Mouse (Mus musculus) spleen, postnatal 10 days (tissue): ENCODE measurements around the gene Tmem120b.
"Not testable (repeated sequence)": the region's sequence is repeated elsewhere in the genome, so short reads cannot be mapped to it uniquely, and the experiment has no call there.

ENCODE experiments used
- DNase-seq, 2 experiments: peaks; one replicate each; pipeline ENCODE4 v3.0.0; 2021 to 2022; ENCODE audit warnings: low spot score in 2 of 2

The Tmem120b gene

DNA sequence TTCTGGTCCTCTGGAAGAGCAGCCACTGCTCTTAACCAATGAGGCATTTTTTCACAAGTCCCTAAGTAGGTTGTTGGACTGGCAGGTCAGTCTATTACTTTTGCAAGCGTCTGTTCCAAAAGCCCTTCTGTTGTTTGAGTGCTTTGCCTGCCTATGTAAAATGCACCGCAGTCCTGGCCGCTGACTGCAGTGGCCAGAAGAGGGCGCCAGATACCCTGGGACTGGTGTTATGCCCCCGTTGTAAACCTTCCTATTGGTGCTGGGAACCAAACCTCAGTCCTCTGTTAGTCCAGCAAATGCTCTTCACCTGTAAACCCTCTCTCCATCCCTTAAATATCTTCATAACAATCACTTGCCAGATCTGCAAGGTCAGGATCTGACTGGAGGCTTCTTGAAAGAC lies 16.5 kb upstream of the Tmem120b start:
- DNase-seq = no peak

DNA sequence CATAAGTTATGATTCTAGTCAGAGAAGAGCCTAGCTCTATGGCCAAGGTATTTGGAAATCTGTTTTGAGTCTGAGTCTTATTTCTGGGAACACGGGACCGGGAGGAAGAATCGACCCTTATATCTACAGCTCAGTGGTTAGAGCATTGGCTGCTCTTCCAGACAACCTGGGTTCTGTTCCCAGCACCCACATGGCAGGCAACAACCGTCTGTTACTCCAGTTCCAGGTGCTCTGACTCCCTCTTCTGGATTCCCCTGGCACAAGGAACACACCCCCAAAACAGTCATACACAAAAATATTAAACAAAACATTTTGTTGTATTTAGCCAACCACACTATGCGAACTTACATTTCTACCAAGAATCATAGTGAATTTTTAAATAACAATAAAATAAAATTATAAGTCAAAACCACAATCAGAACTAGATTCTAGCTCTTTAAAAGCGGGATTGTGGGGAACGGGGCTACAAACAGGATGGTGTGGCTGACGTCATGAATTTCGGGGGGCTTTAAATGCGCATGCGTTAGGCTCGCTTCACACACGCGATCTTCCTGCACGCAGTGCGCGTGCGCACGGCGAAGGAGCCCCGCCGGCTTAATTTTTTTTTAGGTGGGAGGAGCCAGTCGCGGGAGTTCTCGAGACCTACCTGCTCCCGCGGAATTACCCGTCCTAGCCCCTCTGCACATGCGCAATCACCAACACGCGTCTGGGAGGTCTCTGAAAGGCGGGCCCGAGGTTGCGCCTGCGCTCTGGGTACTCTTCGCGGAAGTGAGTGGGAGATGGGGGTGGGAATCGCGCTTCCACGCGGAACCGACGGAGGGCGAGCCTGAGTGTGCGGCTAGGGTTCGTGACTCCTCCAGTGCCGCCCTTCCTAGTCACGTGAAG lies 10.6 kb upstream of the Tmem120b start:
- DNase-seq = peak; percentile 90 to 98

DNA sequence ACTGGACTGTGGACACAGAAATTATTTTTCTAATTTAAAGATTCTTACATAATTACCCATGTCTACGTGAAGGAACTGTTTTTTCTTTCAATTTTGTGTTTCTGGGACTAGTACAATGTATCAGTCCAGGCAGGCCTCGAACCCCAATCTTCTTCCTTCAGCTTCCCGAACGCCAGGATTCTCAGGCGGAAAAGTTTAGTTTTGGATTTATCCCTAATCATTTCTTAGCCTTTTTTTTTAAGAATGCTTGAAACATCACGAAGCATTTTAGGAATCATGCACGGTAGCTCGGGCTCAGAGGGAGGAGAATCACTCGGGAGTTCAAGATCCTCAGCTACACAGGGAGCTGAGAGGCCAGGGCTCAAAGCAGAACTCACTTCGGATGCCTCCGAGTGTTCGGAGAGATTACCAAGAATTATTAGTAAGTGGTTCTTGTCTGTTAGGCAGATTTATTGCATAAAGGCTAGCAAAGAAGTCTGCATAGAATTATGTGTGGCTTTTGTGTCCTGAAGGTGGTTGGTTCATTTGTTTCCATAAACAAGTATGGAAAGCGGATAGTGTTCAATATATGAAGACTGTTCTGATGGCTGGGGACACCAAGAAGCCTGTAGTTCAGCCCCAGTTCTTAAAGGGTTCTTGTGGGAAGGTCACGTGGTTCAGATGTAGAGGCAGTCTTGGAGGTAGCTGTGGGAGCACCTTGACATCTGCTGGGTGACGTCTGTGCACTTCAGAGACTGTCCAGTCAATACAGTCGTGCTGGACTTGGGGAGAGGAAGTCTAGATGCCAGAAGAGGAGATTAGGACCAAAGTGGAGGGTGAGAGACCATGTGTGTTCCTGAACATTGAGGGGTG lies 9.7 kb upstream of the Tmem120b start:
- peak in 1 of 2 experiments; percentile 39 for DNase-seq

DNA sequence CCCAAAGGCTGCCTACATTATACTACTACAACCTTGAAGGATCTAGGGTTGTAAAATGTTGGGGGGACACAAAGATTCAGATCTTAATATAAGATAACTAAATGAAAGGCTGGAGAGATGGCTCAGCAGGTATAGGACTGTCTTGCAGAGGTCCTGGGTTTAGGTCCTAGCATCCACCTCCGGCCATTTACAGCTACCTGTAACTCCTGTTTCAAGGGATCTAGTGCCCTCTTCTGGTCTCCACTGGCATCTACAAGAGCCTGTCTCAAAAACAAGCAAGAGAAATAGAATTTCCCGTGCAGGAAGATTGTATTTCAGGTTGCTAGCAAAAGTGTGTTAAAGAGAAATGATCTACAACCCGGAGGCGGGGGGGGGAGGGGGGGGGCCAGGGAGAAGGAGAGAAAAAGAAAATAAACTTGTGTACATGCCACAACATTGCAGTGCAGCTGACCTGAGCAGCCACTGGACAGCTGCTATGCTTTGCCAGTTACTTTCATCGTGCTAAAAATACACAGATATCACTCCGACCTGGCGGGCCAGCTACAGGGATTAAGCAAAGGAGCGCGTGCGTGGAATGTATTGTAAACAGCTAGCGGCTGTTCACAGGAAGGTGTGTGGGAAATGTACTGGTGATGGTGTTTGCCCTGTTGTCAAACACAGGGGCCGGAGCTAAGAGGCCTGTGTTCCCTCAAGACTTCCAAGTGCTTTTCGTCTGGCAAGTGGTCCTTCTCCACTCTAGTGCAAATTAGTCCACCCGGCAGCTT lies 8.3 kb upstream of the Tmem120b start:
- peak in 1 of 2 experiments; percentile 71 for DNase-seq

DNA sequence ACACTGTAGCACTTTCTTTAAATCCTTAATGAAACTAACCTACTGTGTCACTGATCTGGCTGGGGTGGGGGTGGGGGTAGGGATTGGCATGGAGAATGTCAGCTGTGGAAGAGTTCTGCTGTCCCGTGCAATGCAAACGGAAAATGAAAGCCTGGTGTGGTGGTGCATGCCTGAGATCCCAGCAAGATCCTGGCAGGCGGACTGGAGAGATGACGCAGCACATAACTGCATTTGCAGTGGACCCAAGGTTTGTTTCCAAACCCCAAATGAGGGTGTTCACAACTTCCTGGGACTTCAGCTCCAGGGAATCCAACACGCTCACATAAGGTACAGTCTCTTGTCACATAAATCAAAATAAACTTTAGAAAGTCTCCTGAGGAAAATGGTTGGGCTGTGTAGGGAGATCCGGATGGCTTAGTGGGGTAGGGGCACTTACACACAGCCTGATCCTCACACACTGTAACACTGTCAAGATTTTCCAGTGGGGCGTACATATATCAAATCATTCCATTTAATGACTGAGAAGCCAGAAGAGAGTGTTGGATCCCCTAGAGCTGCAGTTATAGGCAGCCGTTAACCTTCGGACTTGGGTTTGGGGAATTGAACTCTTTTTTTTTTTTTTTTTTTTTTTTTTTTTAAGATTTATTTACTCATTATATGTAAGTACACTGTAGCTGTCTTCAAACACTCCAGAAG lies 7.4 kb upstream of the Tmem120b start:
- no peak for DNase-seq

DNA sequence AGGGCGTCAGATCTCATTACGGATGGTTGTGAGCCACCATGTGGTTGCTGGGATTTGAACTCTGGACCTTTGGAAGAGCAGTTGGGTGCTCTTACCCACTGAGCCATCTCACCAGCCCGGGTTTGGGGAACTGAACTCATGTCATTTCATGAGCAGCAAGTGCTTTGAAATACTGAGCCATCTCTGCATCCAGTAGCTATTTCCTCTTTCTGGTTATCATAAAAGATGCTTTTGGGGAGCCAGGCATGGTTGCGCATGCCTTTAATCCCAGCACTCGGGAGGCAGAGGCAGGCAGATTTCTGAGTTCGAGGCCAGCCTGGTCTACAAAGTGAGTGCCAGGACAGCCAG lies 6.8 kb upstream of the Tmem120b start:
- DNase-seq = not testable (repeated sequence)

DNA sequence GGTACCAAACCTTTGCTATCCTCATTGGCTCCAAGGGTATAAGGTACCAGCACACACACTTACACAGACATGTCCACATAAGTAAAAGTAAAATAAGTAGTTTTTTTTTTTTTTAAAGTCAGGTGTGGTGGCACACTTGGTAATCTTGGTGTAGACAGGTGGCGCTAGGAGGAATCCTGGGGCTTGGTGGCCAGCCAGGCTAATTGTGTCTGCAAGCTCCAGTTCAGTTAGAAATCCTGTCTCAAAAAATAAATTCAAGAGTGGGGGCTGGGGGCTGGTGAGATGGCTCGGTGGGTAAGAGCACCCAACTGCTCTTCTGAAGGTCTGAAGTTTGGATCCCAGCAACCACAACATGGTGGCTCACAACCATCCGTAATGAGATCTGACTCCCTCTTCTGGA lies 5.1 kb upstream of the Tmem120b start:
- no peak for DNase-seq

DNA sequence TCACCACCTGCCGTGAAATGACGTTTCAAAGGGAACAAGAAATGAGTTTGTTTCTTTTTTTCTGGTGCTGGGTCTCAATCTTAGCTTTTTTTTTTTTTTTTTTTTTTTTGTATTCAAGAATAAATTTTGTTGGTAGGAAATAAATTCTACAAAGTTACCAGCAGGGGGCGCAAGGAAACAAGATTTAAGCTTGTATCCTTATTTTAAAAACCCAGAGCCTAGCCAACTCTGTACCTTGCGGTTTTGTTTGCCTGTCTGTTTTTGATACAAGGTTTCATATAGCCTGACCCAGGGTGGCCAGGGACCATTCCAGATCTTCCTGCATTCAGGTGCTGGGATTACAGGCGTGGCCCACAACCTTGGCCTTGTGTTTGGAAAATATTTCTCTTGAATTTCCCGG lies 4.0 kb upstream of the Tmem120b start:
- DNase-seq = peak; percentile 55 to 83

DNA sequence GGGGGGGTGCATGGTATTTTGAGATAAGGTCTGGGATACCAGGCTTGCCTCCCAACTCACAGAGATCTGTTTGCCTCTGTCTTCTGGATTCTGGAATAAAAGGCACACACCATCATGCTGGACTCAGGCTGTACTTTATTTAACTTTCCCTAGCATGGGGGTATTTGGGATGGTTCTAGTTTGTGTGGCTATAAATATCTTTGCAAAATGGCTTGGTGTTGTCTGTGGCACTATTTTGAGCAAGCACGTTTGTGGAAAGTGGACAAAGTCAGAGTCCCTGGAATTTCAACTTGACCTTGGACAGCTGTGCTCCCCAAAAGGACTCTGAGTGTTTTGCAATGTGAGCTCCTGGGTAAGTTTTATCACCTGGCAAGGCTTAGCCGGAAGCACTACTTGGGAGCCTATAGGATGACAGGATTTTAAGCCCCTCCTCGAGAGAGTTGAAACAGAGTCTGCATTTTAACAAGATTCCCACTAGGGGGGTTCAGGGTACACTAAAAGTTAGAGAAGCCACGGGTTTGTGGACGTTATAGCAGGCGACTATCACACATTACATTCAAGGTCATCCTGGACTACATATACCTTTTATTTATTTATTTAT lies 720 bp upstream of the Tmem120b start:
- DNase-seq = no peak

DNA sequence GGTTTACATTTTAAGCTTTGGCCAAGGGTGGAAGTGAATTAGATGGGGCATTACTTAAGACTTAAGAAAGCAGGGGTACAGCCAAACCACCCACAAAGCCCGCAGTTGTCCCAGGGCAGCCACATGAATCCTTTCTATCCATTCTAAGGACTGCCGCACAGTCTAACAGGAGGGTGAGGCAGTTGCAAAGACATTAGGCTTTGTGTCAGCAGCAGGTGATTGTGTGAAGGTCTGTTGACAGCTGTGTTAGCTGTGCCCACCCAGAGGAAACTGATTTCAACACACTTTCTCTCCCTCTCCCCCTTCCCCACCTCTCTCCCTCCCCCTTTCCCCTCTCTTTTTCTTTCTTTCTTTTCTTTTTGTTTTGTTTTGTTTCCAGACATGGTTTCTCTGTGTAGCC lies 499 bp downstream of the Tmem120b start:
- no peak for DNase-seq

DNA sequence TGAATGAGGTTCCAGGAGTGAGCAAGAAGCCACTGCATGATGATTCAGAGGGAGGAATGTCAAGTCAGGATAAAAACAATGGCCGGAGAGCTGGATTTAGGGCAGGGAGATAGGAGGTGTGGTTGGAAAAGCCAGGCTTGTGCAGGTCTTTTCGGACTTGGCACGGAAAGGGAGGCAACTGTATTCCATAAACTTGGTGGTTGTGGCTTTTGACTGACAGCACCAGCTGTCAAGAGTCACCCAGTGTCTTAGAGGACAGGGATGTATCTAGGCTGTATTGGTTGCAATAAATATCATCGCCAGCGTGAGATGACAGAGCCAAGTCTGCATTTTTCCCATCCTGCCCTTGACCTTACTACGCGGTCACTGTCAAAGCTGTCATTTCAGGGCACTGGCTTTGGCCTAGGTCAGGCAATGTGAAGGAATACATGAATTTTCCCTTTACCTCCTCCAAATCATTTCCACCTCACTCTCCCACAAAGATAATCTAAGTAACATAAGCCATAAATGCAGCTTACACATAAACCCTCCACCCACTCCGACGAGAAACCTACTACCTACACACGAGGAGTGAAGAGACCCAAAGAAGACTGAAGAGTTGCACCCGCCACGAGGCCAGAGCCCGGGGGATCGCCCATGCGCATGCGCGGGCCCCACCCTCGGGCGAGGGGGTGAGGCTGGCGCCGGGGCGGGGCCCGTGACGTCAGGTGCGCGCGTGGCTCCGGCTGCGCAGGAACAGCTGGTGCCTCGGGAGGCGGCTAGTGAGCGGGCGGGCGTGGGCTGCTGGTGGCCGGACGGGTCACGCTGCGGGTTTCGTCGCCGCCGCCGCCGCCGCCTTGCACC lies 7.6 kb downstream of the Tmem120b start:
- DNase-seq = peak; percentile 94 to 97

DNA sequence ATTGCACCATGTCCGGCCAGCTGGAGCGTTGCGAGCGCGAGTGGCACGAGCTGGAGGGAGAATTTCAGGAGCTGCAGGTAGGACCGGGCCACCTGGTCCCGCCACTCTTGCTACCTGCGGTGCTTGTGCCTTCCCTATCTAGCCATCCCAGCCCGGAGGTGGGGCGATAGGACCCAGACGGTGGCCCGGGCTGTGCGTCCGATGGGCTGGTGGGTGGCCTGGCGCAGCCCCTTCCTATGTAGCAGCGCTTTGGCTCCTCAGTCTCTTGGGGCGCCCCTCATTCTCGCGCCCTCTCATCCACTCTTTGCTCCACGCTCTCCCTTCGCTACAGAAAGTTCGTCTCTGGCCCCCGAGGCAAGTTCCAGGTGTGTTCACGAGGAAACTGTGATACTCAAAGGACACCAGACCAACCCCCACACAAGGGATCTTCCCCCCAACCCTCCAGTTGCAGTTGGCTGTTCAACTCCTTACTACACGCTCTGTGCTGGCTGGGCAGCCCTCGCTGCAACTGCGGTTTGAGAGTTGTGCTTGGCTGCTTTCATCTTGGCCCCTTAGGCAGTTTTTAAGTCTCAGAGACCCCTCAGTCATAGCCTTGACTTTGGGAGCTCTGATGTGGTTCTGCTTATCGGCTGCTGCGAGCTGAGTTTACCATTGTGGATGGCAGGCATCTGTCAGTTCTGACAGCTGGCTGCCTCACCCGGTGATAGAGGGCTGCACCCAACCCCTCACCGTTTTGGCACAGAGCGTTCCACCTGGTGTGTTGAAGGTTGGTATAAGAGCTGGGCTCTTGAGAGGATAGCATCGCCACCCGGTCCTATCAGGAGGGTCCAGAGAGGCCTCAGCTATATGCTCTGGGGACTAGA lies 8.4 kb downstream of the Tmem120b start:
- peak; percentile 54 to 67 for DNase-seq

DNA sequence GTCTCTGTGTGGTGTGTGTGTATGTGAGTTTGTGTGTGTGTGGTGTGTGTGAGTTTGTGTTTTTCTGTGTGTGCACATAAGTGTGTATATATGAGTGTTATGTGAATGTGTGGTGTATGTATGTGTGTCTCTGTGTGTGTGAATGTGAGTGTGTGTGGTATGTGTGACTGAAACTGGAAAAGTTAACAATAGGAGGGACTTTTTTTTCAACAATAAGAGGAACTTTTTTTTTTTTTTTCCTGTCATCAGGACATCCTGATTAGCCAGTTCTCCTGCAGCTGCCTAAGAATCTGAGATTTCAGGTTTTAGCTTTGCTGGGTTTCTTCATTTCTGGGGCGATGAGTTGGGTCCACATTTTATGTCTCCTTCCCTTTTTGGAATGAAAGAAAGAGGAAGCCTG lies 11.4 kb downstream of the Tmem120b start:
- DNase-seq = no peak

DNA sequence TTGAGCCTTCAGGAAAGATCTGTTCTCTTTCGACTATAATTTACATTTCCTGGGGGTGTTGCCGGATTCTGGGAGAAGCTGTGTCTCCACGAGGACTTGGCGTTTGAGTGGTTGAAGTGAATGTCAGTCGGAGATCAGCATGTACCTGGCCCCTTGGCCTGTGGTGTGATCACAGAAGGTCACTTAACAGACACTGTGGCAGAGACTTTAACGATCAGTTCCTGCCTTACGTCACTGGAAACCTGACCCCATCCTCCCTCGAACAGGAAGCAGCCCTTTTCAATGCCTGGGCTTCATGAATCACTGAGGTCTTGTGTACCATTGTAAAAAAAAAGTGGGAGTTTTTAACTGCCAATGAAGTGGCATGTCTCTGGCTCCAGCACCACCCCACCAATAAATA lies 11.8 kb downstream of the Tmem120b start:
- DNase-seq = no peak

DNA sequence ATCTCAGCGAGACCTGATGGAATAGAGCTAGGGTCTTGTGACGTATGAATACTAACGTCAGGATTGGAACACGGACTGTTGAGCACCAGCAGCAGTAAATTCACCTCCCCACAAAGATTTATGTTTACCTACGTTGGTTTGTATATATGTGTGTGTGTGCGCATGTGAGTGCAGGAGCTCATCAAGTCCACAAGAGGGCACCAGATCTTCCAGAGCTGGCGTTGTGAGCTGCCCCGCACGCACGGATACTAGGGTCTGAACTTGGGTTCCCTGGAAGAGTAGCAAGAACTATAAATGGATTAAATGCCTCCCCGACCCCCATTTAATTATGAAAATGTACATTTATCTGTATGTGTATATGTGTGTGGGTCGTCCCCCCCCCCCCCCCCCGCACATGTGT lies 12.3 kb downstream of the Tmem120b start:
- no peak for DNase-seq

DNA sequence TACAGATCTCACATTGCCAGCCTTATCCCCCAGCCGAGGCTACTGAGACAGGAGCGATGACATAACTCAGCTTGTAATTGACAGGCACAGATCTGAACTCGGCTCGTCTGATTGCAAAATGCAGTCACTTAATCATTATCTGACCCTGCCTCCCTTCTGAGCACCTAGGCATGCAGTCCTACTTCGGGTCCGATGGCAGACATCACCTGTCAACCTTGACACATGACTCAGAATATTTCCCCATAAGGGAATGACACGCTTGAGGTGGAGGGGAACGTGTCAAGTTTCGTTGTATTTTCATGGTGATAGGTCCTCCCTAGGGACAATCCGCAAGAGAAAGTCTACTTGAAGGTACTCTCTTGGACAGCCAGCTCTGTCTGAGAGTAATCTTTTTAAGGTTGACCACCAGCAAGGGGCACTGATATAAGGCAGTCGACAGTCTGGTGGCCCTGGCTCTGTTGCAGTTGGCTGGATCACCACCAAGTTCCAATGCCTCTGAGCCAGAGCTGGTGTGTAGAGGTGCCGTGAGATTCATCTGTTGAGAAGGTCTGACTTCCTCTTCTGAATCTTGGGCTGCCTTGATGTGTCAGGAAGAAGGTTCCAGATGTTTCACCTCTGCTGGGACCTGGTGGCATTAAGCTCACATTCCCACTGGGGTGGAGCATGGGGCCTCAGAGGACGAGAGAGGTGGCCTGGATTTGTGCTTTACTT lies 15.3 kb downstream of the Tmem120b start:
- DNase-seq = no peak

DNA sequence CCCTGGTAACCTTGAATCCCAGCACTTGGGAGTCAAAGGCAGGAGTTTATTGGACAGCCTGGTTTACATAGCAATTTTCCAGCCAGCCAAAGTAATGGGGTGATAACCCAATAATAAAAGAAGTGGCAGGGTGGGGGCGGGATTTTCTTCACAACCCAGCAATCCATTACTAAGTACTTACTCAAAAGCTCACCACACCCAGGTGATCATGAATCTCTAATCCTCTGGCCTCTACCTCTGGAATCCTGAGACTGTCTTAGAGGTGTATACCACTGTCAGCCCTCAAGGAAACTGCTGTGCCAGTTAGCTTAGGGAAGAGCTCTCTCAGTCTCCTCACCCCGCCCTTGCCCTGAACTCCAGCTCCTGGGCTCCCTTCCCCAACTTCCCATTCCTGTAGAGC lies 18.3 kb downstream of the Tmem120b start:
- no peak for DNase-seq

DNA sequence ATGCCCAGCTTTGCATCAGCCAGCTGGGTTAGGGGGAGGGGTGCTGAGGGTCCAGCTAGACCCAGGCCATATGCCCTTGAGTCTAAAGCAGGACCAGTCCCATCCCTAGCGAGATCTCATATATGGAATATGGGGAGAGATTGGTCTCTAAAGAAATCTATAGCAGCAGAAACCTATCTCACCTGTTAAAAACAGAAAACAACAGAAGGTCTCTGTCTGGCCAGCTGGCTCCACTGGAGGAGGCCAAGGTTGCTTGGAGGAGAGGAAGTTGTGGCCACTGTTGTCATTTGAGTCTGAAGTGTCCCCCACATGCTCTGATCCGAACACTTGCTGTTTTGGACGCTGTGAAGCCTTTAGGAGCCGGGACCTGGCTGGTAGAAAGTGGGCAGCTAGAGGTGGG lies 20.6 kb downstream of the Tmem120b start:
- DNase-seq = no peak
